Mouse (Mus musculus) cerebellum, adult 9-11 months (tissue): ENCODE results near the gene Prkce.

Source experiments
- DNase-seq: peaks from one replicate; pipeline ENCODE4 v3.0.0; 2022

Gene Prkce

DNA sequence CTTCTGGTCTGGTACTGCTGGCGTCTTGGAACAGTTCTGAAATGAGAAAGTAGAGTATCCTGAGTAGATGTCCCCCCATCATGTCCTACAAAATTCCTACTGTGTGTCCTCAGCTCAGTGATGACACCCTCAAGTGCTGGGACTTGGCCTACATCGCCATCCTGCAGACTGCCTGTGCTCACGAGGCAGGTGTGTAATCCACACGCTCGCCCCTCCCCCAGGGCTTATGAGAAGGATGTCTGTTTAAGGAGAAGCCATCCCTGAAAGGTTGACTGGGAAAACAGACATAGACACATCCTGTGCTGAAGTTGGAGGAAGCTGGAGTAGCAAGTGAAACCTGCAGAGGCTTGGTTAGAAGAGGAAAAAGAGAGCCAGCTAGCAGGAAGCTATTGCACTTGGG is 422.1 kb downstream of the Prkce start:
- no peak for DNase-seq

DNA sequence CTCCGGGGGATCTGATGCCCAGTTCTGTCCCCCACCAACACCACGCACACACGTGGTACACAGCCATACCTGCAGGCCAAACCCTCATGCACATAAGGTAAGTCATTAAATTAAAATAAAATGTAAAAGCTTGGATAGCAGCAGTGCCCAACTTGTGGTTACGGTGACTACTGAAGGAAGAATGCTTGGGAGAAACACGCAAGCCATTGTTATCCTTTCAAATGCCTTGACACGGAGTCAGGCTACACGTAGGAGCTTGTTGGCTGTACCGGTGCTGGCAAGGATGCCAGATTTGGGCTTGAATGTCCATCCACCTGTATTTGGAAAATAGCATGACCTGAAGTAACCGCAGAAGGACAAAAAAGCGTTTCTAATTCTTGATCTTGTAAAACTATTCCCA is 423.7 kb downstream of the Prkce start:
- DNase-seq = no peak

GRCm38 (mm10) chr17:86592991-86593586 is 425.5 kb downstream of the Prkce start:
- no peak for DNase-seq

DNA sequence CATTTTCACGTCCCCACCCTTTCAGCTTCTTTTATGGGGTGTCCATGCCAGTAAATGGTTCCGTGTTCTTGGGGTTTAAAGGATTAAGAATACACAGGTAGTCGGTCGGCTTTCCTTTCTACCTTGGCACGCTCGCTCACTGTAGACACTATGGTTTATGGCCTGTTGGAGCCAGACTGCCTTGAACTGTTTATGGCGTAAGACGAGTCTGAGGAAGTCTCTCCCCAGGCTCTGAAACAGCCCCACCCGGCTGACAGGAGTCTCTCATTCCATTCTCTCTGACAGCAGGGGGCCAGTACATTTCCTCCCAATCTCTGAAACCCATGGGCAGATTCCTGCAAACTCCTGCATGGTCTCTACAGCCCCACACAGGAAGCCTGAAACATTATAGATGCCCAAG is 427.9 kb downstream of the Prkce start:
- no peak for DNase-seq

- no peak for DNase-seq
Measured at GRCm38 (mm10) chr17:86601116-86601515, 433.5 kb downstream of the Prkce start.

DNA sequence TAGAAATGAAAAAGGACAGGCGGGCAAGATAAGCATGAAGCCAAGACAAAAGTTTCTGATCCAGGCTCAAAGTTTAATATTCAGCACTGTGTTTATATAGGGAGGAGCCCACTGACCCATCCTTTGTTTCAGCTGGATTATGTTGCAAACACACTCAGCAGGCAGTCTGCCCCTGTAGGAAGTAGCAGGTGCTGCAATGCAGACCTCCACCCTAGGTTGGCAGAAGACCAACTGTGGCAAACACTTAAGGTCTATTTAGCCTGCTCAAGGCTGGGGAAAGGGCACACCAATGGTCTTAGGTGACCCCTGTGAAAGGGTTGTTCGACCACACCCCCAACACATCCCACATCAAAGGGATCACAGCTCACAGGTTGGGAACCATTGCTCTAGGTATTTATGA is 434.3 kb downstream of the Prkce start:
- no peak for DNase-seq

GRCm38 (mm10) chr17:86603848-86604444 is 436.4 kb downstream of the Prkce start:
- peak; percentile 29 for DNase-seq

GRCm38 (mm10) chr17:86607981-86608380 is 440.4 kb downstream of the Prkce start:
- DNase-seq = no peak

- DNase-seq = no peak
Measured at GRCm38 (mm10) chr17:86610271-86610969, 442.8 kb downstream of the Prkce start.

GRCm38 (mm10) chr17:86611772-86612171 is 444.2 kb downstream of the Prkce start:
- no peak for DNase-seq

DNA sequence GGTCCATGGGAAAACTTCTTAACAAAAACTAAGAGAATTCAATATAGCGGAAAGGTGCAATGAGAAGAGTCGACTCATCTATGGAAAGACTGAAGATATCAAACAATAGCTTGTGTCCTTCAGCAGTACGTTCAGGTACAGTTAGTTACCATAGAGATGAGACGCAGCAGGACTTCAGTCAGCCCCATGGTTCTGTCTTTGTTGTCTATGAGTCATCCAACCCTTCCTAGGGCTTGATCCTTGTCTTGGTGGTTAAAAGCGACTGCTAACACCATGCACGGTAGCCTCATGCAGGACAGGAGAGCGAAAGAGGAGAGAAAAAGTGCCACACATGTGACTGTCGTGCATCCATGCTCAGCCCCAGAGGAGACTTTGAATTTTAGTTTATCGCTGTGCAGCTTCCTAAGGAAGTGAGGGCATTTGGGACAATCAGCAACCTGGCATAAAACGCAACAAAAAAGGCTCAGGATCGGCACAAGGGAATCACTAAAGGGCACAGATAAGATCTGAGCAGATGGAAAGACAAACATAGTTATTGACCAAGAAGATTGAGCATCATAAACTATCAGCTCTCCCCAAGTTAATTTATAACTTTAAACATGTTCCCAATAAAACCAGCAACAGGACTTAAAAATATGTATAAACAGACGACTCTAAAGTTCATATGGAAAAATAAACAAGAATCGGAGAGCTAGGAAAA is 448.2 kb downstream of the Prkce start:
- DNase-seq = no peak

DNA sequence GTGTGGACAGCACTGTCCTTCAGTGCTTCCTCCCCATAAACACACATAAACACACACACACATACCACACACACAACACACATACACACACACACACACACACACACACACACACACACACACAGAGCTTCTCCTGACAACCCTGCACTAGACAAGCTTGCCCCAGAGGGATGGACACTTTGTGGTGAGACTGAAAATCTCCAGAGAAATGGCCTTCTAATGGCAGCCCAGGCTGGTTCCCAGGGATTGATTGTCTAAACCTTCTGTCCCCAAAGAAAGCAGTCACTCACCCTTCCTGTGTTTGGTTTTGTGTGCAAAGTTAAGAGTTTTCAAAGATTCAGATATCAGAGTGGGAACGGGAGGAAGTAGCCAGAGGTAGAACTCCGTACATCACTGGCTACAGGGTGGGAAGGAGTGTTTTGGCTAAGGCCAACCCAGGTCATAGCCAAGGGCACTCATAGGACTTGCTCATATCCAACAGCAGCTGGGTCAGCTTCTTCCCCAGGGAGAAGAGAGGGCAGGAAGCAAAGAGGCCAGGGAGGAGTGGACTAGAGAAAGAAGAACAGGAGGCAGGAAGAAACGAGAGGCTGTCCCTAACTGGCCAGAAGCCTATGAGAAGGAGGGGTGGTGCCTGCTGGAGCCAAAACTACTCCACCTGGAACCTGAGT is 450.1 kb downstream of the Prkce start:
- no peak for DNase-seq

DNA sequence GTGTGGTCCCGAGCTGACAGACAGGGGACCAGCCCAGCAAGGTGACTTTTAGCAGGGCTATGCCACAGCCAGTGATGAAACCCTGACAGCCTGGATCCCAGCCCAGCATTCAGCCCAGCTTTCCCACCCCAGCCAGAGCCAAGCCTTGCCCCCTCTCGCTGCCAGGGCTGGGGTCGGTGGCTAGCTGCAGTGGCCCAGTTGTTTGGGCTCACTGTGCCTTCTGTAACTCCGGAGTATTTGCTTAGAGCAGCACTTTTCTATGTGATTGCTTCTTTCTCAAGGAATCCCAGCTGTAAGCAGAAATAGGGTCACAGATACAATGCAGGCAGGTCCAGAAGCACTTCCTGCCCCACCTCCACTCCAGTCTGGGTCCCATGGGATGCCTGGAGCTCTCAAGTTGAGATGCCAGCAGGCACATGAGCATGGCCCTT is 450.9 kb downstream of the Prkce start:
- no peak for DNase-seq

GRCm38 (mm10) chr17:86622862-86623261 is 455.3 kb downstream of the Prkce start:
- DNase-seq = no peak

DNA sequence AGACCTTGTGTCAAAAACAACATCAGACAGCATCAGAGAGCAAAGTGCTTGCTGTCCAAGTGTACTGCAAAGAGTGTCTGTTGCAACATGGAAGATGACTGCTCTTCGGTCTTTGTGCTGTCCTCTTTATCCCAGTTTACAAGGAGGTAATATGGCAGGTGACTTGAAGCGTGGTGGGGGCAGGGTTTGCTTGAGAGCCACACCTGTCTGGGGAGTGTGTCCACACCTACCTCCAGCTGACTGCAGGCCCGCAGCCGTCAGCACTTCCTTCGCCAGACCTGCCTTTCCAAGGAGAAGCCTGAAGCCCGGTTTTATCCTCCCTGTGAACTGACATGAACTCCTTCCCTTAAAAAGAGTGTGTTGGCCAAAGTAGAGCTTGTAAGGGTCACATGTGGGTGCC is 458.9 kb downstream of the Prkce start:
- no peak for DNase-seq

DNA sequence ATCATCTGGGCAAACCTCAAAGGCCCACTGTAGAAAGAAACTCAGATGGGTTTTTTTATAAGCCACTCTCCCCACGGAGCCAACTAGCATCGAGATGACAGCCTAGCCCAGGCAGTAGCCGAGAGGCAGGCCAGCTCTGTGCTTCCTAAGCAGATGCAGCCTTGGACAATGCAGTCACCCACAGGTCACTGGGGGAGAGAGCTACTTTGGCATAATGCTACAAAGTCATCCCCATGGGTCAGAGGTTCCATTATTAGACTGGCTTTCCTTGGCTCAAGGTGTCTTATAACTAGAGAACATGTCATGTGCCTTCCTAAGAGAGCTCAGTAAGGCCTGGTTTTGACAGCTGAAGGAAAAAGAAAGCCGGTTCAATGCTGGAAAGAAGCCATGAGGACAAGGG is 465.5 kb downstream of the Prkce start:
- no peak for DNase-seq

GRCm38 (mm10) chr17:86637311-86637710 is 469.7 kb downstream of the Prkce start:
- no peak for DNase-seq

DNA sequence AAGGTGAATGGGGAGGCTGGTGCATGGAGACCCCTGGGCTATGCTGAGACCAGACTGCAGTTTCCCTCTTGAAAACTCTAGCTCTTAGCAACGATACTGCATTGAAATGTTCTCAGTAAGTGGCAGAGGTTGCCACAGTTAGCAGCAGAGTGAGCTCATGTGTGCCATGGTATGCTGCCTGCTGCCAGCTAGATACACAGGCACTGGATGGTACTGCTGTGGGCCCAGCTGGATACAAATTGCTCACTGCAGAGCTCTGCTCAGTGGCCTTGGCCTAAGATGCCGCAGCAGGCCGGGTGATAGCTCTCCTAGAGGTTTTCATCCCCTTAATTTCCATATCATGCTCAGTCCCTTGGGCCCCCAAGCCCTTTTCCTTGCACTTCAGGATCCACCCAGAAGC is 471.7 kb downstream of the Prkce start:
- no peak for DNase-seq

DNA sequence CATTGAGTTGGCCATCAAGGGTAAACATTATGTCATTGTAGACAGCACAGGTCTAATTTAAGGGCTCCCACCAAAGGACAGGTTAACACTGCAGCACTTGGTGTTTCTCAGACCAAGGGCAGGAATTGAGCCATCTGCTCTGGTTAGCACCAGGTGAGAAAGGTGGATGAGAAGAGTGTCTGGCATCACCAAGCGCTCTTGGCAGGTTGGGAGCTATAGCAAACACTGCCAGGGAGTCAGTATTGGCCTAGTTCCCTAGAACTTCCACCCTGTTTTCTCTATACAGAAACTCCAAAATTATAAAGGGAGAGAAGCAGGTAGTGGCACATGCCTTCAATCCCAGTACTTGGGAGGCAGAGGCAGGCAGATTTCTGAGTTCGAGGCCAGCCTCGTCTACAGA is 479.6 kb downstream of the Prkce start:
- peak; percentile 91 for DNase-seq

DNA sequence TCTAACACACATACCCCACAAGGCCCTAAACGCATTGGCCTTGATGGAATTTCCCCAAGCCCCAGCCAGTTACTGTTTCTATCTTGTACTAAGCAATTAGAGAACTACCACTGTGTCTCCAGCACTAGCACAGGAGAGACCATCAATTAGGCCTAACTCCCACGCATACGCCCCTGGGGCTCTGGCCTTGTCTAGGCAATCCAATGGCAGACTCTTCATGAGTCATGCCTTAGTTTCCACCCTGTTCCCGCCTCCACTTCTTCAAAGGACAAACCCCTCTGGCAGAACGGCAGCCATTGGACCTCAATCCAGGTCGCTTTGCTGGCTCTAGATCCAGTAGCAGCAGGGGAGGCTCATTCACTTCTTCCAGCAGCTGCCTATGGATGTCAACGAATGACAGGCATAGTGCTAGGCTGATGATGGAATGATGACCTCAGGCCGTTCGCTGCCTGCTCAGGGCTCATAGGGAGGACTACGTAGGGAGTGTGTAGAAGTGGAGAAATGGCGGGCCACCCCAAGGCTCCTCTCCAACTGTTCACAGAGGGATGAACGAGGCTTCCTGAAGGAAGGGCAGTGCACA is 481.4 kb downstream of the Prkce start:
- no peak for DNase-seq

GRCm38 (mm10) chr17:86650241-86650640 is 482.7 kb downstream of the Prkce start:
- no peak for DNase-seq

GRCm38 (mm10) chr17:86651091-86651490 is 483.5 kb downstream of the Prkce start:
- DNase-seq = no peak

DNA sequence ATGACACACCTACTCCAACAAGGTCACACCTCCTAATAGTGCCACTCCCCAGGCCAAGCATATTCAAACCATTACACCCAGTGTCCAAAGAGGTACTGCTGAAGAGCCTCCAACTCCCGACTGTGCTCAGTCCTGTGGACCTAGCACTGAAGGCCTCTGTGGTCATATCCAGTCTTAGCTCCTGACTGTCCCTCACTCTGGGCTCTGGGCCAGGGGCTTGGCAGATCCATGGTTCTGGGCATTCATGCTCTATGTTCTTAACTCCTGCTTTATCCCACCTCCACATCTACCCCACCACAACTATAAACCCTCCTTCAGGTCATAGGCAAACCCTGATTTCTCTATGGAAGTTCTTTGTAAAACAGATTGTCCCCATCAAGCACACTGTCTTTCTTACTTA is 485.2 kb downstream of the Prkce start:
- no peak for DNase-seq
